Mouse (Mus musculus) limb, embryonic 14.5 days (tissue): Measurements from ENCODE around the gene Tmem127. TPM values are rescaled to one million over a fixed set of nuclear protein-coding genes. Genes with fewer than 3 reads are reported as not detected.

Experiments
- ATAC-seq: fragments of 200-750 bp; cut with Nextera tagmentation; 2 replicates; pipeline ENCODE4 v1.8.0; 2017; ENCODE audit warnings: low read depth, moderate number of reproducible peaks, moderate TSS enrichment; ENCODE audit not compliant: low FRiP score
- DNase-seq: peaks from one replicate; pipeline ENCODE4 v3.0.0-alpha.2; 2015; ENCODE audit warnings: low spot score
- H3K27ac ChIP-seq: fragments of 300-500 bp; sonication (generic); replicated peaks from 2 replicates; pipeline ENCODE4 v1.5.1; 2014; ENCODE audit warnings: low read depth, mild to moderate bottlenecking, low read length, moderate library complexity, mixed read lengths
- H3K27me3 ChIP-seq: fragments of 300-500 bp; sonication (generic); 2 replicates; pipeline ENCODE4 v1.6.1; 2014; ENCODE audit warnings: low read length, mixed read lengths; ENCODE audit not compliant: control insufficient read depth, insufficient read depth
- H3K36me3 ChIP-seq: fragments of 300-500 bp; sonication (generic); 2 replicates; pipeline ENCODE4 v1.6.1; 2014; ENCODE audit warnings: mild to moderate bottlenecking, low read length, moderate library complexity, mixed read lengths; ENCODE audit not compliant: control insufficient read depth, insufficient read depth
- H3K4me1 ChIP-seq: fragments of 300-500 bp; sonication (generic); 2 replicates; pipeline ENCODE4 v1.6.1; 2014; ENCODE audit warnings: antibody characterized with exemption, low read length, mixed read lengths; ENCODE audit not compliant: control insufficient read depth, insufficient read depth
- H3K4me2 ChIP-seq: fragments of 300-500 bp; sonication (generic); replicated peaks from 2 replicates; pipeline ENCODE4 v1.6.1; 2014; ENCODE audit warnings: low read depth, mild to moderate bottlenecking, low read length, moderate library complexity; ENCODE audit not compliant: severe bottlenecking
- H3K4me3 ChIP-seq: fragments of 300-500 bp; sonication (generic); replicated peaks from 2 replicates; pipeline ENCODE4 v1.5.1; 2014; ENCODE audit warnings: low read length
- H3K9ac ChIP-seq: fragments of 300-500 bp; sonication (generic); 2 replicates; pipeline ENCODE4 v1.6.1; 2014; ENCODE audit warnings: mild to moderate bottlenecking, low read depth, low read length, moderate library complexity; ENCODE audit not compliant: severe bottlenecking
- H3K9me3 ChIP-seq: fragments of 300-500 bp; sonication (generic); 2 replicates; pipeline ENCODE4 v1.6.1; 2016; ENCODE audit warnings: low read length; ENCODE audit not compliant: control insufficient read depth
- POLR2A ChIP-seq: fragments of 200-500 bp; IDR thresholded peaks from 2 replicates; pipeline ENCODE4 v1.8.0; 2012; ENCODE audit warnings: inconsistent platforms, mild to moderate bottlenecking, moderate library complexity, borderline replicate concordance; ENCODE audit not compliant: insufficient read depth, insufficient read length; ENCODE audit errors: extremely low read depth
- WGBS: fragments of 180-500 bp; shearing (Covaris S2); extraction: QIAGEN DNeasy Blood & Tissue Kit; methylation state at CpG from one replicate; pipeline ENCODE4 v1.1.7; 2014; 5-methylcytosine and 5-hydroxymethylcytosine counted together
- polyA plus RNA-seq, 2 experiments: library from polyadenylated mRNA; depleted of rRNA in 1 of 2; stranded (reverse) in 1 of 2; unstranded in 1 of 2; fragments of >200 nt; fragmentation: Nextera tagmentation in 1 of 2; extraction: Ambion mirVana in 1 of 2; gene quantifications; 2 replicates each; pipeline versions ENCODE4 v1.2.1 to v1.2.3; 2012 to 2014

Tmem127 gene
- polyA plus RNA-seq, 2 experiments: 22.7 to 36.2 TPM

- Histone ChIP-seq H3K9ac (no peak overlapping the region), H3K27ac (no peak overlapping the region), H3K9me3 (no peaks in the 10 kb centered on the region), H3K4me2 (no peak overlapping the region), H3K27me3 (no peaks in the 10 kb centered on the region), H3K4me3 (no peak overlapping the region), H3K4me1 (no peaks in the 10 kb centered on the region), H3K36me3 (peaks cover 84% of the 10 kb centered on the region)
- no peak for DNase-seq
- no peak for TF ChIP-seq POLR2A
- no peak for ATAC-seq
- 100% methylated on average over 2 of the region's 2 CpGs for WGBS
These were observed 7.6 kb upstream of the Tmem127 start for GRCm38 (mm10) chr2:127240065-127240464.

GRCm38 (mm10) chr2:127248334-127249004 lies 761 bp downstream of the Tmem127 start:
- H3K27ac ChIP-seq: peak overlapping the region; percentile 67; the same call in 1 of the 2 replicates
- TF ChIP-seq POLR2A: no peak
- peaks cover 18% of the 10 kb centered on the region for H3K4me1 ChIP-seq
- H3K4me2 ChIP-seq: peak overlapping the region; percentile 96
- ATAC-seq (peak; percentile 3; the same call in 1 of the 2 replicates), DNase-seq (peak; percentile 20)
- H3K9ac ChIP-seq: peak overlapping the region; percentile 79
- 1% methylated on average over 37 of the region's 39 CpGs for WGBS
- no peaks in the 10 kb centered on the region for H3K9me3 ChIP-seq
- H3K4me3 ChIP-seq: peak overlapping the region; percentile 90
- H3K36me3 ChIP-seq: peaks cover 33% of the 10 kb centered on the region
- no peaks in the 10 kb centered on the region for H3K27me3 ChIP-seq

DNA sequence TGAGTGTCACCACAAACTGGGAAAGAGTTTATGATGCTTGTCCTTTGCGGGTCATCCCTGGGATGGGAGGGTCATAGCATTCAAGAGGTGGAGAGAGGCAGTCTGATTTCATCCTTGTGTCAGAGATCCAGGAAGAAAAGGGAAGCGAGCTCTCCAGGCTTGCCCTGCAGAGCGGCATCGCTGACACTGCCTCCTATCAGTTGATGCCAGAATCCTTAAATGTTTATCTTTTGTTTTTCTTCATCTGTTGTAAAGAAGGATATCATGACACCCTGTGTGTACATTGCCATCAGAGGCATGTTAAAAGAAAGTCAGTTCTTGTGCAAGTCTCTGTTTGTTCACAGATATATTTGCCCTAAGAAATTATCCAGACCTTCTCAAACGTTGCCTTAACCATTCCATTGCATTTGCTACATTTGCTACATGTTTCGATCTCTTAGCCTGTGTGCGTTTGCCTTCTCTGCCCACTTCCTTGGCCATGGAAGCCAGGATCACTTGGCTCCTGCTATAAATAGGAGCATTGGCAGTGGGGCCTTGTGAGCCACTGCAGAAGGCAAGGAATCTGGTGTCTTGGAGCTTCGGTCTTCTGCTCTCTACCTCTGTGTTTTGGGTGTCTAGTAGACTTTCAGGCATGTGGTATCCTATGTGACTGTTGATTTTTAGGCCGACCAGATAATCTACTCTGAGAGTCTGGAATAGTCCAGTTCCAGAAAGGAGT lies 2.7 kb downstream of the Tmem127 start:
- ATAC-seq: no peak
- no peaks in the 10 kb centered on the region for H3K27me3 ChIP-seq
- 95% methylated on average over 9 of the region's 9 CpGs for WGBS
- DNase-seq: no peak
- H3K4me1 ChIP-seq: peaks cover 18% of the 10 kb centered on the region
- H3K9me3 ChIP-seq: no peaks in the 10 kb centered on the region
- peak overlapping the region; percentile 25 for H3K9ac ChIP-seq
- no peak overlapping the region for H3K4me3 ChIP-seq
- no peak overlapping the region for H3K27ac ChIP-seq
- TF ChIP-seq POLR2A: no peak
- peaks cover 27% of the 10 kb centered on the region for H3K36me3 ChIP-seq
- H3K4me2 ChIP-seq: no peak overlapping the region

GRCm38 (mm10) chr2:127251457-127251856 lies 3.7 kb downstream of the Tmem127 start:
- no peak overlapping the region for H3K27ac ChIP-seq

GRCm38 (mm10) chr2:127251880-127252527 lies 4.3 kb downstream of the Tmem127 start:
- Histone ChIP-seq H3K27ac (no peak overlapping the region), H3K4me1 (peaks cover 11% of the 10 kb centered on the region), H3K27me3 (no peaks in the 10 kb centered on the region), H3K4me3 (no peak overlapping the region), H3K4me2 (no peak overlapping the region), H3K36me3 (peaks cover 29% of the 10 kb centered on the region), H3K9me3 (no peaks in the 10 kb centered on the region), H3K9ac (no peak overlapping the region)
- no peak for TF ChIP-seq POLR2A
- ATAC-seq (no peak), DNase-seq (no peak)
- 65% methylated on average over 3 of the region's 3 CpGs for WGBS

More at GRCm38 (mm10) chr2:127251457-127251856, 3.7 kb downstream of the Tmem127 start:
- no peak for ATAC-seq
- 77% methylated on average over 3 of the region's 3 CpGs for WGBS
- H3K9ac ChIP-seq: no peak overlapping the region
- no peak overlapping the region for H3K4me3 ChIP-seq
- H3K4me2 ChIP-seq: no peak overlapping the region
- TF ChIP-seq POLR2A: no peak
- no peaks in the 10 kb centered on the region for H3K9me3 ChIP-seq
- H3K27me3 ChIP-seq: no peaks in the 10 kb centered on the region
- peaks cover 17% of the 10 kb centered on the region for H3K4me1 ChIP-seq
- no peak for DNase-seq
- peaks cover 24% of the 10 kb centered on the region for H3K36me3 ChIP-seq
